ENCODE assay signal across 16 mouse cellular contexts in the genomic region with DNA sequence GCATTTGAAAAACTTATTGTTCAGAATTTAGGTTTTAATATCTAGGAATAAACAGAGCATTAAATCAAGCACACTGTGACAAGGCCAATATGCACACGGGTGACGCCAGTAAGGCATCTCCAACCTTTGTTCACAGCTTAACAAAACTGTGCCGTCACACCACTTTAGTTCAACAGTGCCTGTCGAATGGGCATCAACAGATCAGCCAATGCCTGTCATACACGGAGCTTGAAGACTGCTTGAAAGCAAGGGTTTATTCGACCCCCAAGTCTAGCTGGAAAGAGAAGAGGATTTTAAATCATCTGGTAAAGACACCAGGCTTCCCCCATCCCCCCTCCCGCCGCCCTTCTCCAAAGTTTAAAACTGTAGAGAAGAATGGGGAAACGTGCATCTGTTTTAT. TPM values are rescaled to one million over a fixed set of nuclear protein-coding genes. Genes with fewer than 3 reads are reported as not detected.
DNase-seq lines count a peak whose midpoint lies in the region; ATAC-seq and TF ChIP-seq lines count a peak whose summit lies in the region.
"Had no signal": no experiment of that assay in that cellular context is flagged by ENCODE, and none has a peak within 500 bp of the region (broad histone marks: within the 10 kb centered on the region; RNA-seq: fewer than 3 reads in every experiment).

No protein-coding gene starts in this region.

- peaks cover 6% of the 10 kb centered on the region; the same call in 1 of the 2 replicates for H3K36me3 ChIP-seq in midbrain, embryonic 12.5 days
- H3K36me3 ChIP-seq: limb, embryonic 12.5 days had no signal

- H3K27ac ChIP-seq in layer of hippocampus, adult 2 months = peak overlapping the region; percentile 89
- 0 out of 2 replicates have a peak overlapping the region, but pooled peaks have one; percentile 58 for H3K27ac ChIP-seq in midbrain, embryonic 12.5 days (replicated peaks)
- H3K27ac ChIP-seq: limb, embryonic 12.5 days had no signal

- TF ChIP-seq CTCF in layer of hippocampus, adult 2 months (conservative IDR thresholded peaks at IDR 0.05) = no peak

- DNase-seq in adrenal gland, adult 2 months = peak; percentile 26
- no peak for DNase-seq in adrenal gland, postnatal 4 days (ENCODE audit: low spot score in 2 of 2)
- no peak for DNase-seq in layer of hippocampus, adult 2 months (ENCODE audit: low spot score in 2 of 2)
- no peak for DNase-seq in layer of hippocampus, postnatal 36 days
- peak; percentile 74 for DNase-seq in embryo, embryonic 10.5 days (ENCODE audit: low spot score)
- DNase-seq in natural killer cell, adult 2 months (ENCODE audit: low spot score in 2 of 2) = no peak
- DNase-seq: adrenal gland, adult 8-10 months; cerebellum, postnatal 36 days; gastrocnemius, adult 2 months; layer of hippocampus, adult 9-11 months had no signal

- H3K4me3 ChIP-seq in layer of hippocampus, adult 2 months = no peak overlapping the region
- no peak overlapping the region for H3K4me3 ChIP-seq in midbrain, embryonic 12.5 days
- H3K4me3 ChIP-seq: erythroblast, embryonic 14.5 days; heart, embryonic 15.5 days; limb, embryonic 12.5 days had no signal

- no peaks in the 10 kb centered on the region for H3K27me3 ChIP-seq in midbrain, embryonic 12.5 days
- H3K27me3 ChIP-seq: heart, embryonic 15.5 days had no signal

- H3K9me3 ChIP-seq in midbrain, embryonic 12.5 days = no peaks in the 10 kb centered on the region
- H3K9me3 ChIP-seq: heart, embryonic 15.5 days; limb, embryonic 12.5 days had no signal

- H3K9ac ChIP-seq in midbrain, embryonic 12.5 days (replicated peaks) = no peak overlapping the region
- H3K9ac ChIP-seq: heart, embryonic 15.5 days; limb, embryonic 12.5 days had no signal

- peak; percentile 84 for ATAC-seq in midbrain, embryonic 12.5 days (ENCODE audit: low FRiP score, low read depth)
- ATAC-seq in megakaryocyte-erythroid progenitor cell, adult 5-6 weeks (replicated peaks; ENCODE audit: low FRiP score, low TSS enrichment, poor library complexity, severe bottlenecking) = no peak
- ATAC-seq: inflammation-experienced regulatory T-cells, adult 6 months had no signal

- WGBS in midbrain, embryonic 12.5 days = 16% methylated on average over 9 of the region's 9 CpGs

- H3K4me2 ChIP-seq in midbrain, embryonic 12.5 days (replicated peaks) = peak overlapping the region; percentile 11; the same call in 1 of the 2 replicates
- H3K4me2 ChIP-seq: limb, embryonic 12.5 days had no signal

- H3K4me1 ChIP-seq in midbrain, embryonic 12.5 days = peaks cover 76% of the 10 kb centered on the region

RNA-seq across cellular contexts. Expression of a gene that starts 21.4 kb away (rescaled TPM):
- 100 to 1,000 TPM; 162 to 223 TPM for total RNA-seq in adrenal gland, adult 2 months (2021)
- polyA plus RNA-seq in adrenal gland, adult 2 months (2012; rRNA removed) = 9.8 and 12.4 TPM in 2 replicates
- 100 to 1,000 TPM; 169 to 173 TPM for total RNA-seq in adrenal gland, postnatal 4 days (2021)
- 100 to 1,000 TPM; 430 to 443 TPM for total RNA-seq in layer of hippocampus, adult 2 months (2021)
- 100 to 1,000 TPM; 402 to 403 TPM for total RNA-seq in layer of hippocampus, postnatal 36 days (2021)
- 66.6 and 68.7 TPM in 2 replicates for polyA plus RNA-seq in midbrain, embryonic 12.5 days (2016; fragmentation: Nextera tagmentation; extraction: Ambion mirVana)
- total RNA-seq in megakaryocyte-erythroid progenitor cell, adult 5-6 weeks (2014; fragmentation: Nextera tagmentation) = 118 and 125 TPM in 2 replicates
- total RNA-seq in megakaryocyte-erythroid progenitor cell, adult 5-6 weeks (2017) = 113 and 119 TPM in 2 replicates

Comparison
In these comparisons a context has a peak if more than half of its experiments do, and no peak if none do; other contexts are left out.
1. DNase-seq: peak in adrenal gland, adult 2 months (single experiment) and embryo, embryonic 10.5 days (single experiment); none in adrenal gland, postnatal 4 days (0 of 2), layer of hippocampus, adult 2 months (0 of 2), layer of hippocampus, postnatal 36 days (0 of 2) and natural killer cell, adult 2 months (0 of 2).